Mouse (Mus musculus) testis, adult 2 months (tissue): ENCODE results near the gene Tmem183a.

Experiments used
- CTCF ChIP-seq: fragments of 200-500 bp; IDR thresholded peaks from 2 replicates; pipeline ENCODE4 v1.5.1; 2012; ENCODE audit warnings: low read depth, mild to moderate bottlenecking, inconsistent platforms, low read length, moderate library complexity; ENCODE audit not compliant: control insufficient read depth, insufficient read depth, insufficient replicate concordance
- POLR2A ChIP-seq: fragments of 200-500 bp; IDR thresholded peaks from 2 replicates; pipeline ENCODE4 v1.6.1; 2012; ENCODE audit warnings: low read depth, mild to moderate bottlenecking, inconsistent platforms, low read length, moderate library complexity; ENCODE audit not compliant: control insufficient read depth

GRCm38 (mm10) chr1:134332770-134333271 is 29.0 kb downstream of the Tmem183a start, which contains the start of gene Ppfia4:
- TF ChIP-seq POLR2A (no peak), CTCF (no peak)
